Mouse (Mus musculus): ENCODE results near the gene Iqcf1. TPM values are rescaled to one million over a fixed set of nuclear protein-coding genes. Genes with fewer than 3 reads are reported as not detected.

Iqcf1 gene
- polyA plus RNA-seq (2015; fragmentation: Nextera tagmentation; extraction: Ambion mirVana): not detected in 2 replicates

DNA sequence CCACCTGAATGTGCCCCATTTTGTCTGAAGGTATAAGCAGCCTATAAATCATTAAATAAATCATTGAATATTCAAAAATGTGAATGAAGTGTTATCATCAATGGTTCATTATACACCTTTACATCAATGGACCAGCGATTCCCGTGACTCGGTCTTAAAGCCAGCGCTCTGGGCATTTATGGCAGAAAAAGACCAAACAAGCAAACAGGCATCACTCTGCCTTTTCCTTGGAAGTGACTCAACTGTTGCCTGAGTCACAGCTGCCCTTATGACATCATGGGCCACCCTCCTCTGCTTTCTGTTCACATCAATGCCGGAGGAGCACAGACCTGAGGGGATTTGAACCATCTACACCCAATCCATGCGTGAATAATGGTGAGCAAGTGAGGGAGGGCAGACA lies at the start of gene Iqcf1:
Iqcf1 (plus strand) TSS at position 301 of the 400 bp plus-strand sequence.
- Histone ChIP-seq H3K4me3 (replicated peaks) (no peak within 1 kb of the TSS), H3K4me1 (no peaks in the 10 kb centered on the region)
- WGBS: 91% methylated on average over 6 of the region's 6 CpGs

GRCm38 (mm10) chr9:106450661-106451060 lies 49.1 kb upstream of the Iqcf1 start:
- Histone ChIP-seq H3K9ac (no peak overlapping the region), H3K4me2 (peak overlapping the region; percentile 33; the same call in 1 of the 2 replicates), H3K27ac (peak overlapping the region; percentile 41; the same call in 1 of the 2 replicates), H3K4me3 (replicated peaks) (no peak overlapping the region), H3K4me1 (peaks cover 70% of the 10 kb centered on the region), H3K36me3 (no peaks in the 10 kb centered on the region), H3K9me3 (no peaks in the 10 kb centered on the region), H3K27me3 (replicated peaks) (no peaks in the 10 kb centered on the region)
- ATAC-seq (ENCODE audit: insufficient read depth, low FRiP score, low read depth): no peak
- WGBS: 10% methylated on average over 9 of the region's 9 CpGs

More for the DNA sequence above, at the start of gene Iqcf1:
- ATAC-seq (ENCODE audit: insufficient read depth, low FRiP score, low read depth): no peak
- H3K9ac ChIP-seq: no peak within 1 kb of the TSS
- H3K36me3 ChIP-seq: no peaks in the 10 kb centered on the region
- no peaks in the 10 kb centered on the region for H3K27me3 ChIP-seq (replicated peaks)
- no peak within 1 kb of the TSS for H3K27ac ChIP-seq
- H3K9me3 ChIP-seq: no peaks in the 10 kb centered on the region
- H3K4me2 ChIP-seq: no peak within 1 kb of the TSS

DNA sequence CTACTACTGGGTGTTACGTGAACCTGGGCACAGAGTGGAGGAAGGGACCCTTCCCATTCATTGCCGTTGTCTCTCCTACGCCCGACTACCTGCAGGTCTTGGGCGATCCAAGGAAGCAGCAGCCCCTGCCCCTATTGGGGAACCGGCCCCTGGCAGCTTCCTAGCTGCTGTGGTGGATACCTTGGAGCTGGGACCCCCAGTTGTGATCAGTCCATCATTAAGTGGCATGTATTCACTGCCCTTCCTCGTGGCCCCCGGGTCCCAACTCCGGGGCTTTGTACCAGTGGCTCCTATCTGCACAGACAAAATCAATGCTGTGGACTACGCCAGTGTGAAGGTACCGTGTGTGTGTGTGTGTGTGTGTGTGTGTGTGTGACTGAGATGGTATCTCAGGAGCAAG lies 48.5 kb upstream of the Iqcf1 start:
- H3K27ac ChIP-seq: 0 out of 2 replicates have a peak overlapping the region, but pooled peaks have one; percentile 41
- H3K9ac ChIP-seq: no peak overlapping the region
- no peak overlapping the region for H3K4me2 ChIP-seq

GRCm38 (mm10) chr9:106451899-106452298 lies 47.9 kb upstream of the Iqcf1 start:
- 51% methylated on average over 2 of the region's 2 CpGs for WGBS
- ATAC-seq (ENCODE audit: insufficient read depth, low FRiP score, low read depth): no peak
- H3K4me3 ChIP-seq (replicated peaks): no peak overlapping the region
- H3K9me3 ChIP-seq: no peaks in the 10 kb centered on the region
- peaks cover 76% of the 10 kb centered on the region for H3K4me1 ChIP-seq
- H3K9ac ChIP-seq: no peak overlapping the region
- H3K36me3 ChIP-seq: no peaks in the 10 kb centered on the region
- H3K27me3 ChIP-seq (replicated peaks): no peaks in the 10 kb centered on the region
- no peak overlapping the region for H3K27ac ChIP-seq
- H3K4me2 ChIP-seq: no peak overlapping the region

More for the DNA sequence above, 48.5 kb upstream of the Iqcf1 start:
- Histone ChIP-seq H3K27me3 (replicated peaks) (no peaks in the 10 kb centered on the region), H3K9me3 (no peaks in the 10 kb centered on the region), H3K4me1 (peaks cover 74% of the 10 kb centered on the region), H3K4me3 (replicated peaks) (no peak overlapping the region), H3K36me3 (no peaks in the 10 kb centered on the region)
- 64% methylated on average over 11 of the region's 11 CpGs for WGBS
- no peak for ATAC-seq (ENCODE audit: insufficient read depth, low FRiP score, low read depth)

- no peak overlapping the region for H3K27ac ChIP-seq
- H3K27me3 ChIP-seq (replicated peaks): no peaks in the 10 kb centered on the region
- no peaks in the 10 kb centered on the region for H3K9me3 ChIP-seq
- 37% methylated on average over 6 of the region's 6 CpGs for WGBS
- no peak for ATAC-seq (ENCODE audit: insufficient read depth, low FRiP score, low read depth)
- H3K9ac ChIP-seq: no peak overlapping the region
- H3K4me2 ChIP-seq: peak overlapping the region; percentile 91
- H3K4me3 ChIP-seq (replicated peaks): no peak overlapping the region
- H3K4me1 ChIP-seq: peaks cover 78% of the 10 kb centered on the region
- H3K36me3 ChIP-seq: no peaks in the 10 kb centered on the region
Observed at GRCm38 (mm10) chr9:106452351-106452750, 47.4 kb upstream of the Iqcf1 start.

GRCm38 (mm10) chr9:106452821-106453220 lies 46.9 kb upstream of the Iqcf1 start:
- peaks cover 80% of the 10 kb centered on the region for H3K4me1 ChIP-seq
- WGBS: 3% methylated on average over 7 of the region's 7 CpGs

GRCm38 (mm10) chr9:106453271-106454070 lies 46.3 kb upstream of the Iqcf1 start, which contains the start of gene Pcbp4:
Gene Pcbp4, plus strand, starts transcription at chr9:106453291.
- Histone ChIP-seq H3K27ac (peak within 1 kb of the TSS; percentile 80), H3K9me3 (no peaks in the 10 kb centered on the region), H3K4me2 (peak within 1 kb of the TSS; percentile 91), H3K9ac (peak within 1 kb of the TSS; percentile 68), H3K27me3 (replicated peaks) (no peaks in the 10 kb centered on the region), H3K4me1 (peaks cover 74% of the 10 kb centered on the region), H3K4me3 (replicated peaks) (peak within 1 kb of the TSS; percentile 68), H3K36me3 (no peaks in the 10 kb centered on the region)
- WGBS: under 1% methylated on average over 51 of the region's 74 CpGs
- ATAC-seq (ENCODE audit: insufficient read depth, low FRiP score, low read depth): peak; percentile 72

More at GRCm38 (mm10) chr9:106452821-106453220, 46.9 kb upstream of the Iqcf1 start:
- Histone ChIP-seq H3K9me3 (no peaks in the 10 kb centered on the region), H3K27ac (peak overlapping the region; percentile 78), H3K9ac (no peak overlapping the region), H3K36me3 (no peaks in the 10 kb centered on the region), H3K27me3 (replicated peaks) (no peaks in the 10 kb centered on the region), H3K4me3 (replicated peaks) (peak overlapping the region; percentile 68), H3K4me2 (peak overlapping the region; percentile 91)
- no peak for ATAC-seq (ENCODE audit: insufficient read depth, low FRiP score, low read depth)

DNA sequence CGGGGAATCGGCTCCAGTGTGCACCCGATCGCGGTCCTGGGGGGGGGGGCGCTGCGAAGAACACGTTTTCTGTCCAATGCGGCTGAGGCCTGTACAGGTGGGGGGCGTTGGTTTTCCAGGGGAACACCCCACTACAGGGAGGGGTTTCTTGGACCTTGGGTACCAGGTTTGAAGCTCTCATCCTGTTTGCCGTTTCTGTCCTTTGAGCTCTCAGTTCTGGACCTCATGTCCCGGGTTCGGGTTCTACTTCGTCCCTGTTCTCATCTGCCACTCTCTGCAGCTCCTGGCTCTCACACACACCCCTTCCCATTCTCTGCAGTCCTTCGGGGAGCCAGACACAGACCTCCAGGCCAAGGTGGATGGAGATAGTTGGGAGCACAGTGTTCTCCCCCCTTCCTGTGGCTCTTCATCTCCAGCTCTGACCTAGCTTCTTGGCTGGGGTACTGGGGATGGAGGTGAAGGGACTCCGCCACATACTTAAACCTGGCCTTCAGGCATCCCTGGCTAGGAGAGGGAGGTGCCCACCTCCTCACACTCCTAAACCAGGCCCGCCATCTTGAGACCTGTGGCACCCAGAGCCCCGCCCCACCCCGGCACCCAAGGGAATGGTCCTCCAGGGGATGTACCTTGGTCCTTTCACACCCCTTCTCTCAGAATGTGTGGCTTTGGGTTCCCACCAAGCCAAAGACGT lies 45.6 kb upstream of the Iqcf1 start:
- WGBS: 7% methylated on average over 20 of the region's 20 CpGs
- H3K4me1 ChIP-seq: peaks cover 67% of the 10 kb centered on the region

GRCm38 (mm10) chr9:106454888-106455681 lies 44.7 kb upstream of the Iqcf1 start:
- Histone ChIP-seq H3K4me3 (replicated peaks) (peak overlapping the region; percentile 68), H3K9ac (peak overlapping the region; percentile 12; the same call in 1 of the 2 replicates), H3K4me2 (peak overlapping the region; percentile 91), H3K27ac (peak overlapping the region; percentile 80), H3K27me3 (replicated peaks) (no peaks in the 10 kb centered on the region), H3K4me1 (peaks cover 60% of the 10 kb centered on the region), H3K9me3 (no peaks in the 10 kb centered on the region), H3K36me3 (no peaks in the 10 kb centered on the region)
- 10% methylated on average over 16 of the region's 17 CpGs for WGBS
- no peak; the same call in 1 of the 2 replicates for ATAC-seq (ENCODE audit: insufficient read depth, low FRiP score, low read depth)

More for the DNA sequence above, 45.6 kb upstream of the Iqcf1 start:
- peak overlapping the region; percentile 68 for H3K4me3 ChIP-seq (replicated peaks)
- peak overlapping the region; percentile 91 for H3K4me2 ChIP-seq
- H3K27ac ChIP-seq: peak overlapping the region; percentile 80
- H3K9me3 ChIP-seq: no peaks in the 10 kb centered on the region
- ATAC-seq (ENCODE audit: insufficient read depth, low FRiP score, low read depth): no peak
- no peaks in the 10 kb centered on the region for H3K27me3 ChIP-seq (replicated peaks)
- H3K36me3 ChIP-seq: no peaks in the 10 kb centered on the region
- H3K9ac ChIP-seq: peak overlapping the region; percentile 68

GRCm38 (mm10) chr9:106456325-106457162 lies 43.2 kb upstream of the Iqcf1 start:
- no peaks in the 10 kb centered on the region for H3K27me3 ChIP-seq (replicated peaks)
- peak overlapping the region; percentile 28 for H3K27ac ChIP-seq
- H3K4me1 ChIP-seq: peaks cover 47% of the 10 kb centered on the region
- no peak for ATAC-seq (ENCODE audit: insufficient read depth, low FRiP score, low read depth)
- WGBS: 40% methylated on average over 15 of the region's 15 CpGs
- no peaks in the 10 kb centered on the region for H3K9me3 ChIP-seq
- H3K36me3 ChIP-seq: no peaks in the 10 kb centered on the region
- H3K4me2 ChIP-seq: peak overlapping the region; percentile 91
- H3K9ac ChIP-seq: no peak overlapping the region
- 0 out of 2 replicates have a peak overlapping the region, but pooled peaks have one; percentile 1 for H3K4me3 ChIP-seq (replicated peaks)
